Mouse (Mus musculus): ENCODE data around the gene Gm2974. TPM values are rescaled to one million over a fixed set of nuclear protein-coding genes. Genes with fewer than 3 reads are reported as not detected.

Gm2974 gene
- polyA plus RNA-seq (2017; shearing (Covaris generic)) = 0.72 TPM

DNA sequence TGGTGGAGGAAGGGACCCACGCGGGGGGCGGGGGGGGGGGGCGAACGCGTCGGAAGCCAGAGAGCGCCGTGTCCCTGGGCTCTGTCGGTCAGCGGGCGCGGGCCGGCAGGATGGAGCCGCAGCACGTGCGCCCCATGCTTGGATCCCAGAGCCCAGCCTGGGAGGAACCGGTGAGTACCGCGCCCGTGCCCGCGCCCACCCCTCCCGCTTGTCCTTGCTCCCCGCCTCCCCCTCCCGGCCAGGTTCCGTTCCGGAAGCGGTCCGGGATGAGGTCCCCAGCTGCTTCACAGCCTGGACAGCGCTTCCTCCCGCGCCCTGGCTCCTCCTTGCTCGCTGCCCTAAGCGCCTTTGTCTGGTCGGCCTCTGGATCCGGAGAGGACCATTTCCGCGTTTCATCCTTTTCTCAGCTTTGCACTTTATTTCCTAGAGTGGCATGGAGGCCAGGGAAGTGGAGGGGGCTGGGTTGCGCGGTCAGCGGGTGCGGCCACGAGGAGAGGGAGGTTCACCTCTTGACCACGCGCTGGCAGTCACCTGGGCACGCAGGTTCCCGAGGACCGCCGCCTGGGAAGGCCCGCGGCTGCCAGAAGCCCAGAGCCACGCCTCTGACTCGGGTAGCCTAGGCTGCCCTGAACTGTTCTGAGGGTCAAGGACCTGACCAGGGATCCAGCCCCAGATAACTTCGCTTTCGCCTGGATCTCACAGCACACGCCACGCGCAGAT is at the start of gene Gm2974:
TSS of gene Gm2974 (plus strand) at position 86 of the 720 bp plus-strand sequence.

GRCm38 (mm10) chr14:4164730-4165129 is 17.6 kb upstream of the Gm2974 start, which contains the start of gene Gm3127:
Gene Gm3127 (plus strand): TSS chr14:4165030.

DNA sequence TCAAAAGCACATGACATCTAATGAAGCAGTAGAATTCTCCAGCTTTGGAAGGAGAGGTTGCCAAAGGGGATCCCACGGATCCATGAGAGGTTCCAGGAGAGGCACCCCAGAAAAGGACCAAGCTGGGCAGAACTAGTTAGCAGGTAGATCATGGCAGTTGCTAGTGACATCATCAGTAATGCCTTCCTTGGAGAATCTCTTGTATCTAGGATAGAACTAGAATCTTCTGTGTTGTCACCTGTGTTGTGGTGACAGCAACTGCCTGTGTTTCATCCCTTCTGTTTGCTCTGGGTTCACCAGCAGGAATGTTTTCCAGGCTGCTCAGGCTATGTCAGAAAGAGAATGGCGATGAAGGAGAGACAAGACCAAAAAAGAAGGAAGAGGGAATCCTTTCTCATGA is 67.0 kb downstream of the Gm2974 start, which contains the start of gene Gm3138:
TSS of gene Gm3138 (plus strand) at position 301 of the 400 bp plus-strand sequence.

Other genes starting within 250 kb of the Gm2974 start
- not detected for gene Gm3095, start 219.0 kb upstream of the Gm2974 start, polyA plus RNA-seq (2017; shearing (Covaris generic))
- gene Gm3099, start 184.2 kb upstream of the Gm2974 start, polyA plus RNA-seq (2017; shearing (Covaris generic)) = not detected
- gene Gm5796, start 158.6 kb upstream of the Gm2974 start, polyA plus RNA-seq (2017; shearing (Covaris generic)) = 0.77 TPM
- gene Gm3115, start 98.5 kb upstream of the Gm2974 start, polyA plus RNA-seq (2017; shearing (Covaris generic)) = 0.14 TPM
- 1.3 TPM for gene Gm8108, start 72.0 kb upstream of the Gm2974 start, polyA plus RNA-seq (2017; shearing (Covaris generic))
- gene Gm3127, start 17.5 kb upstream of the Gm2974 start, polyA plus RNA-seq (2017; shearing (Covaris generic)) = not detected
- gene Gm3138, start 67.1 kb downstream of the Gm2974 start, polyA plus RNA-seq (2017; shearing (Covaris generic)) = not detected
- gene Gm3149, start 134.7 kb downstream of the Gm2974 start, polyA plus RNA-seq (2017; shearing (Covaris generic)) = not detected
- 1.3 TPM for gene 2610042L04Rik, start 152.2 kb downstream of the Gm2974 start, polyA plus RNA-seq (2017; shearing (Covaris generic))
- gene Gm3159, start 214.9 kb downstream of the Gm2974 start, polyA plus RNA-seq (2017; shearing (Covaris generic)) = not detected
- 0.50 TPM for gene Gm3164, start 232.9 kb downstream of the Gm2974 start, polyA plus RNA-seq (2017; shearing (Covaris generic))
- 0.98 TPM for gene Gm3173, start 248.4 kb downstream of the Gm2974 start, polyA plus RNA-seq (2017; shearing (Covaris generic))

Data from CD4-positive, CD25-positive, alpha-beta regulatory T cell (primary cell).